In the genomic region with DNA sequence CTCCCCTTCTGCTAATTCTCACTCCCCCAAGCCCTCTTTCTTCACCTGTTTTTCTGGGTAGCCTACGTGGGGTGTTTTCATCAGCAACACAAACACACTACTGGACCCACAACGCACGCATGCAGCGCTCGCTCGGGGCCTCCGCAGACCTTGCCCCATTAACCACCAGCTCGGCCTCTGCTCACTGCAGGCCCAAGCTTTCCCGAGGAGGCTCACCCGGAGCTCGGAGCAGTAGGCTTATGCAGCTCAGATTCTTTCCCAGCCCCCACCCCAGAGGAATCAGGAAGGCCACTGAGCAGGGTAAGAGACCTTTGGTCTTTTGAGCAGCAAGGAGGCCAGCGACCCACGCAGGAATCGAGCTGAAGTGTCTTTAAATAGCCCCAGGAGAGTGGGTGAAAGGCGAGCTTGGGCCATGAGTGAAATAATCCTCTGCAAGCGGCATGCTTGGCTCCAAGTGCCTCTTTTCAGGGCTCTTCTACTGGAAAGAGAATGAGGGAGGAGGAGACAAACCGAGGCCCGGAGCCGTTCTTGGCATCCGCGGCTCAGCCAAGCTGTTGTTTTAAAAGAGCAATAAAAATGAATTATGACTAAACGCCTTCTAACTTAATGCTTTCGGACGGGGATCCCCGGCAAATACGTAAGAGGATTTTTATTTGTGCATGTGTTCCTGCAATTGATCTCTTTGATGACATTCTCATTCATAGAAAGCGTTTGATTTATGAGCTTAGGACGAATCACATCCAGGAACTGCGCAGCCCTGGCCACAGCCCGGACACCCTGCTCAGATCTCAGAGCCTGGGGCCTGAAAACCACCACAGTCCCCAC, we compare ENCODE assay signal across 8 mouse cellular contexts. TPM values are rescaled to one million over a fixed set of nuclear protein-coding genes. Genes with fewer than 3 reads are reported as not detected.
A peak's percentile ranks its signal among the peaks of the same experiment; 100 is the strongest.
DNase-seq lines count a peak whose midpoint lies in the region; ATAC-seq lines count a peak whose summit lies in the region.

No protein-coding gene starts in this region.

- peaks cover 90% of the 10 kb centered on the region for H3K27me3 ChIP-seq in heart, embryonic 12.5 days (replicated peaks)
- peaks cover 98% of the 10 kb centered on the region for H3K27me3 ChIP-seq in embryonic facial prominence, embryonic 13.5 days

- peak overlapping the region; percentile 70 for H3K4me3 ChIP-seq in heart, embryonic 12.5 days
- no peak overlapping the region for H3K4me3 ChIP-seq in embryonic facial prominence, embryonic 13.5 days

- H3K4me2 ChIP-seq in heart, embryonic 12.5 days, result peak overlapping the region; percentile 98
- H3K4me2 ChIP-seq in embryonic facial prominence, embryonic 13.5 days, result peak overlapping the region; percentile 7; the same call in 1 of the 2 replicates

- 9% methylated on average over 30 of the region's 30 CpGs for WGBS in heart, embryonic 12.5 days
- 1% methylated on average over 30 of the region's 30 CpGs for WGBS in embryonic facial prominence, embryonic 13.5 days

- DNase-seq in heart, postnatal 25 days (ENCODE audit: low spot score), result no peak
- peak; percentile 84 for DNase-seq in kidney, adult 9 months
- DNase-seq in lung, postnatal 36 days, result peak; percentile 72
- DNase-seq in right cerebral cortex, adult 18-20 months, result no peak
- DNase-seq in left cerebral cortex, adult 9 months (ENCODE audit: low spot score in 2 of 2), result no peak
- DNase-seq in layer of hippocampus, adult 18-20 months (ENCODE audit: low spot score in 2 of 2), result no peak

- no peaks in the 10 kb centered on the region for H3K36me3 ChIP-seq in heart, embryonic 12.5 days
- H3K36me3 ChIP-seq in embryonic facial prominence, embryonic 13.5 days, result no peaks in the 10 kb centered on the region

- peak overlapping the region; percentile 37; the same call in 1 of the 2 replicates for H3K27ac ChIP-seq in heart, embryonic 12.5 days (ENCODE audit: poor library complexity, severe bottlenecking)
- no peak overlapping the region for H3K27ac ChIP-seq in embryonic facial prominence, embryonic 13.5 days

- intact Hi-C loops in heart, postnatal 25 days (cut with DNase I), result loop anchor here (5.0 kb wide), 2 partner anchors 37 to 978 kb away; no protein-coding TSS in a partner anchor

- no peak for ATAC-seq in heart, embryonic 12.5 days (ENCODE audit: insufficient number of reproducible peaks, low FRiP score)
- no peak for ATAC-seq in embryonic facial prominence, embryonic 13.5 days (ENCODE audit: insufficient number of reproducible peaks, insufficient read depth, low FRiP score, low TSS enrichment, low read depth)

- peaks cover 24% of the 10 kb centered on the region for H3K4me1 ChIP-seq in heart, embryonic 12.5 days (replicated peaks)
- H3K4me1 ChIP-seq in embryonic facial prominence, embryonic 13.5 days, result peaks cover 15% of the 10 kb centered on the region

- H3K9me3 ChIP-seq in heart, embryonic 12.5 days (replicated peaks), result no peaks in the 10 kb centered on the region
- no peaks in the 10 kb centered on the region for H3K9me3 ChIP-seq in embryonic facial prominence, embryonic 13.5 days

- H3K9ac ChIP-seq in heart, embryonic 12.5 days, result peak overlapping the region; percentile 17; the same call in 1 of the 2 replicates
- 0 out of 2 replicates have a peak overlapping the region, but pooled peaks have one; percentile 21 for H3K9ac ChIP-seq in embryonic facial prominence, embryonic 13.5 days

RNA-seq across cellular contexts. Expression of a gene that starts 2.6 kb away (rescaled TPM):
- 0.89 and 1.3 TPM in 2 replicates for polyA plus RNA-seq in heart, embryonic 12.5 days (2016; fragmentation: Nextera tagmentation; extraction: Ambion mirVana)
- under 1 TPM in 1 of 2 experiments, not detected in 1; 0.16 TPM for total RNA-seq in heart, postnatal 25 days (2021)
- polyA plus RNA-seq in embryonic facial prominence, embryonic 13.5 days (2015; fragmentation: Nextera tagmentation; extraction: Ambion mirVana), result 0.21 and 0.84 TPM in 2 replicates
- not detected for total RNA-seq in layer of hippocampus, adult 18-20 months (2021)

RNA-seq across cellular contexts. Expression of a gene that starts 3.9 kb away (rescaled TPM):
- 0.98 and 1.2 TPM in 2 replicates for polyA plus RNA-seq in heart, embryonic 12.5 days (2016; fragmentation: Nextera tagmentation; extraction: Ambion mirVana)
- under 1 TPM; 0.31 to 0.34 TPM for total RNA-seq in heart, postnatal 25 days (2021)
- 0.19 and 1.6 TPM in 2 replicates for polyA plus RNA-seq in embryonic facial prominence, embryonic 13.5 days (2015; fragmentation: Nextera tagmentation; extraction: Ambion mirVana)
- total RNA-seq in layer of hippocampus, adult 18-20 months (2021), result not detected

RNA-seq across cellular contexts. Expression of a gene that starts 16.6 kb away (rescaled TPM):
- 0.15 and 0.36 TPM in 2 replicates for polyA plus RNA-seq in heart, embryonic 12.5 days (2016; fragmentation: Nextera tagmentation; extraction: Ambion mirVana)
- not detected for total RNA-seq in heart, postnatal 25 days (2021)
- 0.08 TPM in 1 of 2 replicates, not detected in the other for polyA plus RNA-seq in embryonic facial prominence, embryonic 13.5 days (2015; fragmentation: Nextera tagmentation; extraction: Ambion mirVana)
- not detected for total RNA-seq in layer of hippocampus, adult 18-20 months (2021)

RNA-seq across cellular contexts. Expression of a gene that starts 30.8 kb away (rescaled TPM):
- 0.38 and 0.39 TPM in 2 replicates for polyA plus RNA-seq in heart, embryonic 12.5 days (2016; fragmentation: Nextera tagmentation; extraction: Ambion mirVana)
- total RNA-seq in heart, postnatal 25 days (2021), result under 1 TPM; 0.22 to 0.36 TPM
- polyA plus RNA-seq in embryonic facial prominence, embryonic 13.5 days (2015; fragmentation: Nextera tagmentation; extraction: Ambion mirVana), result 0.46 TPM in 1 of 2 replicates, not detected in the other
- not detected for total RNA-seq in layer of hippocampus, adult 18-20 months (2021)

RNA-seq across cellular contexts. Expression of a gene that starts 43.7 kb away (rescaled TPM):
- 0.96 and 1.7 TPM in 2 replicates for polyA plus RNA-seq in heart, embryonic 12.5 days (2016; fragmentation: Nextera tagmentation; extraction: Ambion mirVana)
- total RNA-seq in heart, postnatal 25 days (2021), result 1 to 10 TPM in 1 of 2 experiments, under 1 TPM in 1; 0.52 to 1.3 TPM
- 0.18 and 4.8 TPM in 2 replicates for polyA plus RNA-seq in embryonic facial prominence, embryonic 13.5 days (2015; fragmentation: Nextera tagmentation; extraction: Ambion mirVana)
- total RNA-seq in layer of hippocampus, adult 18-20 months (2021), result not detected

Comparison
In these comparisons a context has a peak if more than half of its experiments do, and no peak if none do; other contexts are left out.
1. DNase-seq: peak in kidney, adult 9 months (single experiment) and lung, postnatal 36 days (single experiment); none in heart, postnatal 25 days (single experiment), right cerebral cortex, adult 18-20 months (single experiment), left cerebral cortex, adult 9 months (0 of 2) and layer of hippocampus, adult 18-20 months (0 of 2).